Mouse (Mus musculus) cerebellum, adult 9-10 months (tissue): ENCODE measurements around the gene Ctnnb1.

ENCODE experiments used
- DNase-seq: peaks from one replicate; pipeline ENCODE4 v3.0.0; 2022

Gene Ctnnb1

DNA sequence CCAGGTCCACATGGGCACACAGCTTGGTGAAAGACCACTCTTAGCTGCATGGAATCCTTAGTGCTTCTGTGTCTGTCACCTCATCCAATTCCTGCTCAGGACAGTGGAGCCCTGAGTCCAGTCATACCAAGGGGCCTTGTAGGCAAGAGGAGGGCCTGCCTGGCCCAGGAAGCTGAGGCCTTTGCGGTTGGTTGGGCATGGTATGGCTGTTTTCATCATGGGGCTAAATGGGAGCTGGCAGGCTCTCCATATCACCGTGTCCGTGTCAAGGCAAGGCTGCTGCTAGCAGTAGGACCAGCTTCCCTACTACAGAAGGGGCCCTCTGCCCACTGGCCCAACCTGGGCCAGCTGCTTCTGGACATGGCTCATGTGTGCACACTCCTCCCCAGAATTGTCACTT is 34.7 kb downstream of the Ctnnb1 start:
- no peak for DNase-seq

DNA sequence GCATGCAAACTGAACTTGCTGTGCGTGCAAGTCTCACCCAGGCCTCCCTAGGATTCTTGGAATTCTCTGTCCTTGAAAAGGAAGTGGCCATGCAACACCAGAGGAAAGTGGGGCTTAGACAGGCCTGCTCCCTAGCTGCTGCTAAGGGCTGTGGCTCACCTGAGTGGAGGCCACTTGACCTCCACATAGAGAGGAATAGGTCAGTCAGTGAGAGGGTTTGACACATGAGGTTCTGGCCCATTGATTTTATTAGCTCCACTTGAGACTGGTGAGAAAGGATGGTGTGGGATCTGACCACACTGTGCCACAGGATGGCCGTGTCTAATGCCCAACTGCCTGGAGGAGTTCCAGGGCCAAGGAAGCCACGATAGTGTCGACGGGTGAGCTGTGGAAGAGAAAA is 35.2 kb downstream of the Ctnnb1 start:
- no peak for DNase-seq

DNA sequence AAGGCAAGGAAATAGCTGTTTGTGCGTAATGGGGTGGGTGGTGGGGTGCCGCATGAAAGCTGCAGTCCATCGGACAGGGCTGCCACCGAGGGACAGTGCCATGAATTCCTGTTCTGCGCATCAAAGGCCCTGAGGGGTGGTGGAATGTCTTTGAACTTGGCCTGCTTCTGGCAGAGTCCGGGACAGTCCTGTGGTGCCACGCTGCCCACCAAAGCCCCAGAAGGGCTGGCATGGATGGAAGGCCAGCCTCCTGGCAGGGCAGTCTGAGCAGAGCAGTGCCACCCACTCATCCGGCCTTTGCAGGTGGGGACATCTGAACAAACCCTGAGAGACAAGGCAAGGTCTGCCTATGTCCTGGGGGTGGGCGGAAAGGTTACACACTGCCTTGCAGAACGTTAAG is 36.0 kb downstream of the Ctnnb1 start:
- no peak for DNase-seq

DNA sequence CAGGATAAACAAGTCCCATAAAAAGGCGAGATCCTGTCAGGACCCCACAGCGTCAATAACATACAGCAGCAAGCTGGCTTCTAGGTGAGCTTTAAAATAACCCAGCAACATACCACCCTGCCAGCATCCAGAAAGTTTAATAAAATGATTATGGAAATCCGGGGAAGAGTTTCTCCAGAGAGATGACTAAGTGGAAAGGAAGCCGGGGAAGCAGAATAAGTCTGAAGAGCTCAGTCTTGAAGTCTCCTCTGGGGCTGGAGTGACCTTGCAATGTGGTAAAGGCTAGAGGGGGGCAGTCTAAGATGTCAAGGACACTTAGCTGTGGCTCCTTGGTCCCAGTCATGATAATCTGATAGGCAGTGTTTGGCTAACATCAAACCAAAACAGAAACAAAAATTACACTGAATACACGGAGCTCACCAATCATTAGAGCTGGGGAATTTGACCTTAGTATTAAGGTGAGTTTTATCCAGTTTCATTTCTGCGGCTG is 44.1 kb downstream of the Ctnnb1 start:
- DNase-seq = no peak

DNA sequence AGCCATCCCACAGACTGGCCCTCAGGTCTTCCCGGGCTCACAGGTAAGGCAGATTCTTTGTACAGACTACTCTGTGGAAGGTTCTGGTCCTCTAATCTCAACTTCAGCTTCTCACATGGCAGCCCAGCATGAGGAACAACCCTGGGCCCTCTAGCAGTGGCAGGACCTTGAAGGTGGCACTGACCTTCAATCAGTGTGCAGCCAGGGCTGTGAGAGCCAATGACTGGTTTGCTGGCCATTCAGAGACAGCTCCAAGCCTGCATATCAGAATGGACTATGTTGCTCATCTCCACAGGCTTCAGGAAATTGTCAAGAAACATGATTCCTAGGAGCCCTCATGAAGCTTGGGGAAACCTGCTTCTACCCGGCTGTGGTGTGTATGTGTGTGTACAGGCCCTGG is 45.2 kb downstream of the Ctnnb1 start:
- DNase-seq = no peak

DNA sequence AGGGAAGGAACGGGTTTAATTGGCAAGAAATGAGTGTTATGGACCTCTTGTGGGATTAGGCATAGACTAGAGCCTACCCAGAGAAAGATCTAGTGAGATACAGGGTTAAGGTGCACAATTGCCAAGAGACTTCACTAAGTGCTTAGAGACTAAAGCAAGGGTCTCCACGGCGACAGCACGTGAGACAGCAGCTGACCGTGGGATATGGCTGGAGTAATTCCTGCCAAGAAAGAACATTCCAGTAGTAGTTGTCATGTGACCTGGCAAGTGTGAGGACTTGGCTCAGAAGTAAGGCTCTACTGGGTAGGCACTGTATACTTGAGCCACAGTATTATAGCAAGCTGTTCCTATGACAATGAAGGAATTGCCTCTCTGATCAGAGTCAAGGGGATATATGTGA is 47.1 kb downstream of the Ctnnb1 start:
- no peak for DNase-seq

DNA sequence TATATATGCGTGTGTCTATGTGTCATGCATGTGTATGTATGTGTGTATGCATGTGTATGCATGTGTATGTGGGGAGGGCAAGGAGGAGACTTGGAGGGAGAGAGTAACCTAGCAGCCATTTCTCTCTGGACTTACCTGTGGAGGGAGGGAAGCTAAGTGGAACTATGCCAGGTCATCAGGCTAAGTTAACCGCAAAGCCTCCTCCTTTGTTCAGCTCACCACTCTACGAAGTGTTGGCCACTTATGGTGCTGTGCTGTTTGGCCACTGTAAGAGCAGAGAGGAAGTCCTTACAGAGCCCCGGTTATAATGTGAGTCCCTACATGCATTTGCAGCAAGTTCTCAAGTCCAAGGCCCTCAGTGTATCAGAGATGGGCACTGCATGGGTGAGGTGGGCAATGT is 47.8 kb downstream of the Ctnnb1 start:
- no peak for DNase-seq

DNA sequence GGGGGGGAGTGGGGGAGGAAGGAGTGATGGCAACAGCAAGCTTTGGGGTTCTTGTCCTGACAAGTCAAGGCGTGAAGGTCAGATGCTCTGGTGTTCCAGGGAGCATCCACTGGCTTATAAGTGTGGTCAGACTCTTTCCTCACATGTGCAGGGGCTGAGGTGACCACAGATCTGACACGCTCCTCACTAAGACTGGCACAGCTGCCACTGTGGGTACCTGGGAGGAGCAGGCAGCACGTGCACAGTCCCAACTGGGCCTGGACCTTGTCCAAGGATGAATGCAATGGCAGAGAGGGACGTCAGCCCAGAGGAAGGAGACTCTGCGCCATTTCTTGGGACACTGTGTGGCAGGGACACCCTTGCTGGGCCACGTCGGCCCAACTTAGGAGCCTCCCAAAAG is 52.8 kb downstream of the Ctnnb1 start:
- DNase-seq = no peak

DNA sequence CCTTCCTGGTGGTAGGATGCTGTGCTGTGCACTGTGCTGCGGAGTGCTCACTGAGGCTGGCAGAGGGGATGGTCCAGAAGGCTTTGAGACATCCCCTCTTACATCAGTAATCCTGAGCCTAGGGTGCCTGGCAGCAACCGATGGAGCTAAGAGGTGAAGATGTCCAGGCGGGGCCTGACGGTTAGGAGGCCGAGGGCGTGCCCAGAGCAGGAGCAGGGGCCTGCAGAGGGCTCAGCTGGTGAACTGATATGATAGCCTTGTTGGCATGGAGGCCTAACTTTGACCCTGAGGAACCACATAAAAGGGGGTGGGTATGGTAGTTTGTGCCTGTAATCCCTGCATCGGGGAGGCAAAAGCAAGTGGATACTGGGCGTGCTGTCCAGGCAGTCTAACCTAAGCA is 54.8 kb downstream of the Ctnnb1 start:
- DNase-seq = no peak

DNA sequence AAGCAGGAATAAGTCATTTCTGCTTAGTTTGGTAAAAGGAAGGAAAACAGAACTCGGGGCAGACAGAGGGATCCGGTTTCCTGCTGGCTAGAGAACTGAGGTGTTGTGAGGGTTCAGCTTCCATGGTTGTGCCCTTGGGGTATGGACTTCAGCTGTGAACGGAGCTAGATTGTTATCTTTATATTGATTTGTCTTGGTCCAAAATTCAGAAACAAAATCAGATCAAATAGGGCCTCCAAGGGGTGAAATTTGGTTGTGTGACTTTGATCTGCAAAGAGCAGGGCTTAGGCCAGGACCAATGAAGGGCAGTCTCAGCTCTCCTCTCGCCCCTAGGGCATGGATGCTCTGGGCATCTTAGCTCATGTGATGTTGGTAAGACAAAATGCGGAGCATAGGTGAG is 55.5 kb downstream of the Ctnnb1 start:
- no peak for DNase-seq

DNA sequence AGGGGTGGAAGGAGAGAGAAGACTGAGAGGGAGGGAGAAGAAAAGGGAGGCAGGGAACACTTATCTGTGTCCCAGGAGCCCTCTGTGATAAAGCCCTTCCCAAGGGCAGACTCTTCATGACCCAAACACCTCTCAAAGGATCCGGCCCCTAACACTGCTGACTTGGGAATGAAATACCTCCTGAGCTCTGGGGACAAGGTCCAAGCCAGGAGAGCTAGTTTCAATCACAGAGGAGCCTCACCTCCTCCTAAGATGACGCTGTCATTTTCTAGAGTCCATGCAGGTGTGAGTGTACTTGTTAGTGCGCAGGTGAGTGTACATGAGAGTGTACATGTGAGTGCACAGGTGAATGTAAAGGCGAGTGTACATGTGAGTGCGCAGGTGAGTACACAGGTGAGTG is 56.0 kb downstream of the Ctnnb1 start:
- no peak for DNase-seq

DNA sequence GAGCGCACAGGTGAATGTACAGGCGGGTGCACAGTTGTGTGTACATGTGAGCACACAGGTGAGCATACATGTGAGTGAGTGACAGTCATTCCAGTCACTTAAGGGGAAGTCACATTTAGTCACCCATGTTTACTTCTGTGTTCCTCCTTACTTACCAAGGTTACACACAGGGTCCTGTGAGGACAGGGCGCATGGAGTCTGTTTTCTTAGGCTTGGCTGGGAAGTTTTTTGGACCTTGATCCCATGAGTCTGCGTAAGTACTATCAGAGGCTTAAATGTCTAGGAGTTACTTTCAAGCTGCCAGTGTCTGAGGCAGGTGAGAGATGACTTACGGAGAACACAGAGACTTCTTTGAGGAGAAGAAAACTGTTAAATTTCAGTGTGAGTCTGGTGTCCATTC is 56.5 kb downstream of the Ctnnb1 start:
- DNase-seq = no peak

DNA sequence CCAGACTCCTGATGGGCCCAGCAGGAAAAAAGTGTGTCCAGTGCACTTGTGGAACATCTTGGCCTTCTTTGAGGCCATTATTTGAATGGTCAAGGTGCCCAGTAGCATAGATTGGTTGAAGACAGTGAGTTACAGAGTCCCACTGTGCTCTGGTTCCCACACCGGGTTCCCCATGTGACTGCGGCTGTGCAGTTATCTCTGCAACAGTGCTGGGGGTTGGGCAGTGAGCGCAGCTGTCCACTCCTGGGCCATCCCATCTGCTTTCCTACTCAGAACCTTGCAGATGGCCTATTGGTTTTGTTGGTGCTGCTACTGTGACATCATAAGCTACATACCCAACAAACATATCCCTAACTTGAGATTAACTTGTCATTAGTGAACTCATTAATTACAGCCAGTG is 57.2 kb downstream of the Ctnnb1 start:
- no peak for DNase-seq

DNA sequence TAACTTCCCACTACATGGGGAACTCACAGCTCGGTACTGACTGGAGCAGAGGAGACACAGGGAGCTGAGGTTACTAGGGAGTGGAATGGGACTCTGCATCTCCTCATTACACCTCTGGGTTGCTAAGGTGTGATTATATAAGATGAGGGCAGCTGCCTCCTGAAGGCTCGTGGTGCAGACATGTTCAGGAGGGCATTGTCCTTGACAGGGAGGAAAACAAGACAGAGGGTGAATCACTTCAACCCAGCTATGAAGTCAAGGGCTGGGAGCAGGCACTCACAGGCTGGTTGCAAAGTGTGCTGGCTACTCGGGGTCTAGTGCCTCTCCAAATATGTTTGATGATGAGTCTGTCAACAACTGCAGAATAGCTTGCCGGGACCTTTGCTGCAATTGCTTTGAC is 58.0 kb downstream of the Ctnnb1 start:
- DNase-seq = no peak

DNA sequence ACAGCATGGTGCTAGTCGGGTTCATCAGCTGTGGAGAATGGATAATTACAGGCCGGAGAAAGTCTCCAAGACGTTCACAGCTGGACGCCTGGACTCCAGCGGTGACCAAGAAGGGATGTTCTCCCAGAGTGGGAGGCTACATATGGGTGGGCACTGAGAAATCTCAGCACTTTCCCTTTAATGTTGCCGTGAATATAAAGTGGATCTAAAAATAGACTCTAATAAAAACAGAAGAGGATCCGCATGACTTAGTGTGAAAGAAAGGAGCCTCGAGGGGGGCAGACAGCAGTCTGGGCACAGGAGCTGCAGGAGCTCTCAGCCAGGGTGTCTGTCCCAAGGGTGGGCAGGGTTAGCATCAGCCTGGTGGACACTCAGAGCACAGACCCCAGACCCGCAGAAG is 59.1 kb downstream of the Ctnnb1 start:
- DNase-seq = no peak

DNA sequence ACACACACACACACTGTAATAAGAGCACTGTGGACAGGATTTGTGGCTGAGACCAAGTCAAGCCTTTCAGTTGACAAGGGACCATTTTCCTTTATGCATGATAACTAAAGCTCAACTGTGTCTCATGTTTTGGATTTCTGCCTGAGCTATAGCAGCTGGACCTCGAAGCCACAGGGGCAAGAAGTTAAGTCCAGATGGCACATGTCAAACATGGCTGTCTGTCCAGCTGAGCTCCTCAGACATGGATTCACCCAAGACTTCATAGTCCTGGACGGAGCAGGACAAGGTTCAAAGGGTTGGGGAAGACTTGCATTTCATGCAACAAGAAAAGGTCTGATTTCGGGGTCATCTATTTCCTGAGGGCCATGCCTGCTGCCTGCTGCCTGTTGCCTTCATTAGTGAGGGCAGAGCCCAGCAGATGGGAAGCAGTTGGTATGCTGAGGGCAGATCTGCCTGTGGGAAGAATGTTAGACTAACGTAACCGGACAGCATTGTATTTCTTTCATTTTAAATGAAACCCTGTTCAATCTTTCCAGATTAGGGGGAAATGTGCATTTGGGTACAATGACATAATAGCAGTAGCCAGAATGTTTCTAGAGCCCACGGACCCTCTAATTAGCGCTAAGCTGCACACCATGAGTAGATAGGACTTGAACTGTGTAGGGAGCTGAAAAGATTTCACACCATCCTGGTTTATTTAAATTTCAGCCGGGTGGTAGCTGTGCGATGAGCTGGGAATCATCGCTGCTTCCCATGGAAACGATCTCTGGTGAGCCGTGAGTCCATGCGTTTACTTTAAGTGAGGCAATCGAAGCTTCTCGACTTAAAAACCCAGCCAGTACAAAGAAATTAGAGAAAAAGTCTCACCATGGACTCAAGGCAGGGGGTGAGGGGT is 61.0 kb downstream of the Ctnnb1 start:
- DNase-seq = no peak

DNA sequence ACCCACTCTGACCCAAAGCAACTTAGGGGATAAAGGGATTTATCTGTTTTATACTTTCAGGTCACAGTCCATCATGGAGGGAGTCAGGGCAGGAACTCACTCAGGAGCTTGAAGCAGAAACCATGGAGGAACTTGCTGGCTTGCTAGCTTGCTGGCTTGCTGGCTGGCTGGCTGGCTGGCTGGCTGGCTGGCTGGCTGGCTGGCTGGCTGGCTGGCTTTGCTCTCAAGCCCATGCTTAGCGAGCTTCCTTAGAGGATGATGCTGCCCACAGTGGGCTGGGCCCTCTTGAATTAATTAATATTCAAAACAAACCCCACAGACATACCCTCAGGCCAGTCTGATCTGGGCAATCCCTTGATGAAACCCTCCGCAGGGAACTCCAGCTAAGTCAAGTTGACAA is 62.8 kb downstream of the Ctnnb1 start:
- DNase-seq = no peak

DNA sequence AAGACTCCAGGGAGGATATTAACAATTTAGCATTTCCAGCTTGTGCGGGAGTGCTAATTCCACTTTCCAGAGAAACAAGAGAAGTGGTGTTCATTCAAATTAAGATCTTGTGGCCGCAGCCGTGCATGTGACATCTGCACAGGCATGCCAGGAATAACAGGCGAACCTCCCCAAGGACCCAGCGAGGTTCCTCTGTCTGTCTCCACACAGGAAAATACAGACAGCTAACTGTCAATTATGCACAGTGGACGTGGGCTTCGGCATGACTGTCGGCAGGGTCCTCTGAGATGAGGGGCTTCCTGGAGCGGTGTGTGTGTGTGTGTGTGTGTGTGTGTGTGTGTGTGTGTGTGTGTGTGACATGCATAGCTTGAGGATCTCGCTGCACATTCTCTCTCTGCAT is 64.0 kb downstream of the Ctnnb1 start:
- DNase-seq = no peak

DNA sequence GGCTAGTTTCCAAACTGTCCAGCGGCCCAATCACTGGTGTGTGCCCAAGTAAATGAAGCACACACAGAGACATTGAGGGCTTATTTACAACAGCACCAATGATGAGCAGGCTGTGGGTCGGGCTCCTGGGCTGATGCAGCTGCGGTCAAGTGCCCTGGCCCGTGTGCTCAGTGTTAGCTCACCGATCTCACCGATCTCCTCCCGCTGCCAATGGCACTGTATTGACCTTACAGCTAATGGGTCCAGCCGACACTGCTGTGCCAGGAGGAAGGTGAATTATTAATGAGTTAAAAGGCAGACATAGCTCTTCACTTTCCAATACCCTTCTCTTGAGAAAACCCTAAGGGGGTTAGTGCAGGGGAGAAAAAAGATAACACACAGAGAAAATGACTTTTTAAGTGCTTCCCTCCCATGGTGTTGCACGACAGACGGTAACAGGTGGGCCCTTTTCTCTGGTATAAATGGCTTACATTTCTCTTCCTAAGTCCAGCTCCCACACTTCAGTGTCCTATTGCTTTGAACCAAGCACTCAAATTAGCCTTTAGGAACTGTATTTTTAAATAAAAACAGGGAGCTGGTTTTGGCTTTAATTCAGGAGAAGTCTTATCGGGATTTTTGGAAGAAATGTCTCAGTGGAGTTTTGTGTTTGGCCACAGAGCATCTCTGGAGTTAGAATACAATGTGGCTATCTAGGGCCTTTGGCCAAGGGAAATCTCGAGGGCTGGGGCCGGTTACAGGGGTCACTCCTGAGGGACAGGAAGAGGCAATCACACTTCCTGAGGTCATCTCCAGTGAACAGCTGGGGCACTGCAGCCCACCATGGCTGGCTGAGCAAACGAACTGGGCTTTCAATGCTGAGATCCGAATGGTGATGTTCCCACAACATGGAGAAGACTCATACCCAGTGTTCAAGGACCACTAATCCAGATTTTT is 65.5 kb downstream of the Ctnnb1 start:
- no peak for DNase-seq

DNA sequence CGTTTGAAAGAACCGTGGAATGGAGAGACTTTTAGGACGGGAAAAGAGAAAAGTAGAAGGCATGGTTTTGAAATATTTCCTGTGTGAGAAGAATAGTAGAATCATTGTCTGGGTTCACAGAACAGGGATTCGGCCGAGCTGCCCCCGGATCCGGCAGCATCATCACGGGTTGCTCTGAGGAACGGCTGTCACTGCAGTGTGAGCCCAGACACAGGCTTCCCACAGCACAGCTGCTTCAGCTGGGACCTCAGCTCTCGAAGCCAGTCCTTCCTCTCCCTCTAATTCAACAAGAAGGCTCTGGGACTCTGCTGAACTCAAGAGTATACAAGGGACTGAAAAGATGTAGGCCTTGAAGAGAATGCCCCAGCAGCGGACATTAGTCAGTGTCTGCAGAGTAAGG is 69.7 kb downstream of the Ctnnb1 start:
- no peak for DNase-seq

DNA sequence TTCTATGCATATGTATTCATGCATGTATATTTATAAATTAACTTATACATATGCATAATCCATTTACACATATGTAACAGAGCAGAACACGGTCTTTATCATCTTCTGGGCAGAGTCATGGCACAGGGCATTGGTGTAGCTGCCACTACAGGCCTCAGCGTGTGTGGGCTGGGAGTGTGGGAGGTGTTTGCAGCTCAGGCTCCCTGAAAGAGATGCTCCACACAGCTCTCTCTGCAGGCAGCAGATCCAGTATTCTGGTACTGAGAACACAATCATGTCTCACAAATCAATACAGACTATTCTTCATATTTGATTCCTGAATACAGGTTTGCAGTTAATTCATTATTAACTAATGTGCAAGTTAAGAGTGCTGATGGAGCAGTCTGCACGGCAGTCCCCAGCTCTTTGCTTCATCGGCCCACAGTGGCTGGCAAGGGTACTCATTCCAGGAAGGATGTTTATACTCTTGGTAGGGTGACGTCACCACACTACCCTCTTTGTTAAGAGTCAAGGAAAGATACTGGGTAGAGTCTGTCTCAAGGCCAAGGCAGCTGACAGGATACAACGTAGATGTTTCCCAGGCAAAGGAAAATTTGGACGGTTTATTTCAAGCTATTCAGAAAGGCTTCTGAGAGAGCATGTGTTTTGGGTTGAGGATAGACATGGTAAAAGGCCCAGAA is 71.8 kb downstream of the Ctnnb1 start:
- DNase-seq = no peak

DNA sequence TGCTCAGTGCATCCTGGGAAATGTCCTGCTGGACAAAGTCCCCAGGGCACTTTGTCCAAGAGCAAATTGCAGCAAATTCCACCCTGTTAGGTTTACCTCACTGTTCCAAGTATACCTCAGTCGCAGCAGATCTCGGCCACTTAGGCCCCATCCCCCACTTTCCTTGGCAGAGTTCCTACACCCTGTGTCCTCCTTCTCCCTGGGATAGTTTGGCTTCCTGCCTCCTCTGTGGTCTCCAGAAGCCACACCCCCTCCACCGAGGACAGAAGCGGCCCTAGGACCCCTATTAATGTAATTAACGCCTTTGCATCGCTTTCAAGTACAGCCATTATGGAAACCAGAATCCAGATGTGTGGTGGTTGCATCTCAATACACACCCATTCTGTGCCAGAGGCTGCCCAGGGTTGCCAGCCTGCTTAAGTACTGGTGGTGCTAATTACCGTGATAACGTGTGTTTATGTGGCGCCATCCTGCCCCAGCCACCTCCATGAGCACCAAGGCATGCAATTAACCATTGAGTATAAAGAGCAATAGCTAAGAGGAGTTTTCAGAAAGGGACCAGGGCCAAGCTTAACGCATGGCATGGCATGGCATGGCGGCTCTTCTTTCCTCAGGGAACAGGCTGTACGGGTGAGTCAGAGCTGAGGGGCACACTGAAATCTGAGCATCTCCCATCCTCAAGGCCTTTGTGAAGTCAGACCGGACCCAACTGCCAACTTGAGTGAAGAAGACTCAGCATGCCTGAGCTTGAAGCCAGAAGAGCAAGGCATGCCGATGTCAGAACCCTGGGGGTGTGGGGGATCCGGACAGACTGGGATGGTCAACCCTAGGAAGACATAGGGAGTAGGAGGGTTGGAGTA is 72.9 kb downstream of the Ctnnb1 start:
- no peak for DNase-seq
